Mouse (Mus musculus) neural tube, embryonic 11.5 days (tissue): ENCODE results near the gene Dnlz. TPM values are rescaled to one million over a fixed set of nuclear protein-coding genes. Genes with fewer than 3 reads are reported as not detected.

Experiments
- ATAC-seq: fragments of 200-750 bp; cut with Nextera tagmentation; 2 replicates; pipeline ENCODE4 v1.8.0; 2017; ENCODE audit warnings: moderate number of reproducible peaks, mild to moderate bottlenecking, moderate TSS enrichment, moderate library complexity; ENCODE audit not compliant: insufficient read depth, low FRiP score, low TSS enrichment
- DNase-seq: peaks from one replicate; pipeline ENCODE4 v3.0.0-alpha.2; 2015; ENCODE audit warnings: low spot score
- H3K27ac ChIP-seq: fragments of 300-500 bp; sonication (generic); 2 replicates; pipeline ENCODE4 v1.5.1; 2014; ENCODE audit warnings: low read depth, mild to moderate bottlenecking, low read length
- H3K27me3 ChIP-seq: fragments of 300-500 bp; sonication (generic); 2 replicates; pipeline ENCODE4 v1.6.1; 2014; ENCODE audit warnings: mild to moderate bottlenecking, low read length, mixed read lengths; ENCODE audit not compliant: control insufficient read depth, insufficient read depth
- H3K36me3 ChIP-seq: fragments of 300-500 bp; sonication (generic); 2 replicates; pipeline ENCODE4 v1.6.1; 2014; ENCODE audit warnings: mild to moderate bottlenecking, low read length, moderate library complexity, mixed read lengths; ENCODE audit not compliant: control insufficient read depth, insufficient read depth
- H3K4me1 ChIP-seq: fragments of 300-500 bp; sonication (generic); 2 replicates; pipeline ENCODE4 v1.6.1; 2014; ENCODE audit warnings: low read length, mixed read lengths; ENCODE audit not compliant: control insufficient read depth, insufficient read depth
- H3K4me2 ChIP-seq: fragments of 300-500 bp; sonication (generic); 2 replicates; pipeline ENCODE4 v1.6.1; 2014; ENCODE audit warnings: low read depth, mild to moderate bottlenecking, moderate library complexity
- H3K4me3 ChIP-seq: fragments of 300-500 bp; sonication (generic); 2 replicates; pipeline ENCODE4 v1.5.1; 2014; ENCODE audit warnings: low read depth, low read length
- H3K9ac ChIP-seq: fragments of 300-500 bp; sonication (generic); 2 replicates; pipeline ENCODE4 v1.6.1; 2014; ENCODE audit warnings: mild to moderate bottlenecking, low read length
- H3K9me3 ChIP-seq: fragments of 300-500 bp; sonication (generic); 2 replicates; pipeline ENCODE4 v1.6.1; 2016; ENCODE audit warnings: low read length; ENCODE audit not compliant: control insufficient read depth
- WGBS: fragments of 180-500 bp; shearing (Covaris S2); extraction: QIAGEN DNeasy Blood & Tissue Kit; methylation state at CpG from one replicate; pipeline ENCODE4 v1.1.7; 2014; 5-methylcytosine and 5-hydroxymethylcytosine counted together
- polyA plus RNA-seq: library from polyadenylated mRNA; unstranded; fragments of >200 nt; fragmentation: Nextera tagmentation; extraction: Ambion mirVana; gene quantifications from 2 replicates; pipeline ENCODE4 v1.2.1, GENCODE M21; 2014

The Dnlz gene
- polyA plus RNA-seq, 1 experiment from 2014 or later, result 35.6 TPM

- WGBS, result 83% methylated on average over 8 of the region's 13 CpGs
- Histone ChIP-seq H3K36me3 (peaks cover 21% of the 10 kb centered on the region; the same call in 1 of the 2 replicates), H3K27ac (no peak overlapping the region), H3K4me3 (no peak overlapping the region), H3K4me1 (no peaks in the 10 kb centered on the region), H3K27me3 (no peaks in the 10 kb centered on the region), H3K9ac (no peak overlapping the region), H3K9me3 (no peaks in the 10 kb centered on the region), H3K4me2 (no peak overlapping the region)
- ATAC-seq (no peak), DNase-seq (no peak)
Measured at GRCm38 (mm10) chr2:26338302-26339203, 13.4 kb downstream of the Dnlz start.

- Histone ChIP-seq H3K4me1 (no peaks in the 10 kb centered on the region), H3K9ac (no peak overlapping the region), H3K4me3 (no peak overlapping the region), H3K9me3 (no peaks in the 10 kb centered on the region), H3K27ac (no peak overlapping the region), H3K27me3 (no peaks in the 10 kb centered on the region), H3K4me2 (no peak overlapping the region), H3K36me3 (peaks cover 15% of the 10 kb centered on the region)
- no peak for DNase-seq
- 70% methylated on average over 6 of the region's 6 CpGs for WGBS
- no peak for ATAC-seq
Measured at GRCm38 (mm10) chr2:26330702-26331101, 21.2 kb downstream of the Dnlz start.

- H3K9me3 ChIP-seq, result no peaks in the 10 kb centered on the region
- WGBS, result 81% methylated on average over 4 of the region's 4 CpGs
- H3K4me1 ChIP-seq, result no peaks in the 10 kb centered on the region
- no peaks in the 10 kb centered on the region for H3K27me3 ChIP-seq
- H3K36me3 ChIP-seq, result peaks cover 20% of the 10 kb centered on the region
- H3K27ac ChIP-seq, result no peak overlapping the region
- ATAC-seq (no peak), DNase-seq (no peak)
- H3K4me3 ChIP-seq, result no peak overlapping the region
- no peak overlapping the region for H3K4me2 ChIP-seq
- H3K9ac ChIP-seq, result no peak overlapping the region
Measured at GRCm38 (mm10) chr2:26330056-26330468, 21.8 kb downstream of the Dnlz start.

GRCm38 (mm10) chr2:26329402-26329801 lies 22.5 kb downstream of the Dnlz start:
- Histone ChIP-seq H3K27ac (no peak overlapping the region), H3K4me1 (no peaks in the 10 kb centered on the region), H3K9ac (no peak overlapping the region), H3K4me3 (no peak overlapping the region), H3K27me3 (no peaks in the 10 kb centered on the region), H3K4me2 (no peak overlapping the region), H3K36me3 (peaks cover 23% of the 10 kb centered on the region), H3K9me3 (no peaks in the 10 kb centered on the region)
- ATAC-seq (no peak), DNase-seq (no peak)
- WGBS, result 65% methylated on average over 8 of the region's 8 CpGs

GRCm38 (mm10) chr2:26327852-26328251 lies 24.1 kb downstream of the Dnlz start:
- no peak overlapping the region for H3K4me3 ChIP-seq
- peaks cover 27% of the 10 kb centered on the region for H3K36me3 ChIP-seq
- H3K9me3 ChIP-seq, result no peaks in the 10 kb centered on the region
- 88% methylated on average over 4 of the region's 4 CpGs for WGBS
- H3K4me2 ChIP-seq, result no peak overlapping the region
- ATAC-seq (no peak), DNase-seq (no peak)
- H3K27me3 ChIP-seq, result no peaks in the 10 kb centered on the region
- H3K4me1 ChIP-seq, result no peaks in the 10 kb centered on the region
- no peak overlapping the region for H3K27ac ChIP-seq
- H3K9ac ChIP-seq, result no peak overlapping the region

GRCm38 (mm10) chr2:26325386-26326181 lies 26.3 kb downstream of the Dnlz start:
- ATAC-seq, result peak; percentile 84
- WGBS, result 70% methylated on average over 15 of the region's 15 CpGs
- Histone ChIP-seq H3K9ac (no peak overlapping the region), H3K4me3 (no peak overlapping the region), H3K36me3 (peaks cover 28% of the 10 kb centered on the region), H3K9me3 (no peaks in the 10 kb centered on the region), H3K27me3 (no peaks in the 10 kb centered on the region), H3K4me1 (no peaks in the 10 kb centered on the region), H3K4me2 (no peak overlapping the region), H3K27ac (no peak overlapping the region)
- peak; percentile 73 for DNase-seq

GRCm38 (mm10) chr2:26324917-26325316 lies 27.0 kb downstream of the Dnlz start:
- Histone ChIP-seq H3K9me3 (no peaks in the 10 kb centered on the region), H3K4me1 (no peaks in the 10 kb centered on the region), H3K4me2 (no peak overlapping the region), H3K27me3 (no peaks in the 10 kb centered on the region), H3K9ac (no peak overlapping the region), H3K4me3 (no peak overlapping the region), H3K36me3 (peaks cover 28% of the 10 kb centered on the region), H3K27ac (no peak overlapping the region)
- ATAC-seq (no peak), DNase-seq (no peak)
- WGBS, result 86% methylated on average over 2 of the region's 2 CpGs

- Histone ChIP-seq H3K4me3 (no peak overlapping the region), H3K36me3 (peaks cover 28% of the 10 kb centered on the region), H3K9ac (no peak overlapping the region), H3K4me2 (no peak overlapping the region), H3K4me1 (no peaks in the 10 kb centered on the region), H3K27ac (no peak overlapping the region), H3K9me3 (no peaks in the 10 kb centered on the region), H3K27me3 (no peaks in the 10 kb centered on the region)
- ATAC-seq, result no peak
- no peak for DNase-seq
- 94% methylated on average over 13 of the region's 13 CpGs for WGBS
Measured at GRCm38 (mm10) chr2:26323589-26324325, 28.2 kb downstream of the Dnlz start.
